Mouse (Mus musculus) hindbrain, embryonic 12.5 days (tissue): ENCODE measurements around the gene Olfr523. TPM values are rescaled to one million over a fixed set of nuclear protein-coding genes. Genes with fewer than 3 reads are reported as not detected.

Experiments
- ATAC-seq: fragments of 200-750 bp; cut with Nextera tagmentation; 2 replicates; pipeline ENCODE4 v1.8.0; 2017; ENCODE audit warnings: moderate TSS enrichment; ENCODE audit not compliant: low FRiP score
- H3K27ac ChIP-seq: fragments of 300-500 bp; sonication (generic); 2 replicates; pipeline ENCODE4 v1.5.1; 2016; ENCODE audit warnings: mild to moderate bottlenecking
- H3K27me3 ChIP-seq: fragments of 300-500 bp; sonication (generic); 2 replicates; pipeline ENCODE4 v1.6.1; 2016; ENCODE audit warnings: mild to moderate bottlenecking
- H3K36me3 ChIP-seq: fragments of 300-500 bp; sonication (generic); 2 replicates; pipeline ENCODE4 v1.6.1; 2016; ENCODE audit warnings: mild to moderate bottlenecking
- H3K4me1 ChIP-seq: fragments of 300-500 bp; sonication (generic); 2 replicates; pipeline ENCODE4 v1.6.1; 2016
- H3K4me2 ChIP-seq: fragments of 300-500 bp; sonication (generic); replicated peaks from 2 replicates; pipeline ENCODE4 v1.6.1; 2016; ENCODE audit warnings: mild to moderate bottlenecking
- H3K4me3 ChIP-seq: fragments of 300-500 bp; sonication (generic); 2 replicates; pipeline ENCODE4 v1.5.1; 2016; ENCODE audit warnings: mild to moderate bottlenecking
- H3K9ac ChIP-seq: fragments of 300-500 bp; sonication (generic); 2 replicates; pipeline ENCODE4 v1.6.1; 2016; ENCODE audit warnings: mild to moderate bottlenecking, moderate library complexity
- H3K9me3 ChIP-seq: fragments of 300-500 bp; sonication (generic); replicated peaks from 2 replicates; pipeline ENCODE4 v1.6.1; 2016; ENCODE audit warnings: mild to moderate bottlenecking
- WGBS: fragments of 180-500 bp; shearing (Covaris S2); methylation state at CpG from one replicate; pipeline ENCODE4 v1.1.7; 2016; 5-methylcytosine and 5-hydroxymethylcytosine counted together
- polyA plus RNA-seq: library from polyadenylated mRNA; unstranded; fragments of >200 nt; fragmentation: Nextera tagmentation; extraction: Ambion mirVana; gene quantifications from 2 replicates; pipeline ENCODE4 v1.2.1, GENCODE M21; 2016

Olfr523 gene
- polyA plus RNA-seq, 1 experiment from 2014 or later = not detected

DNA sequence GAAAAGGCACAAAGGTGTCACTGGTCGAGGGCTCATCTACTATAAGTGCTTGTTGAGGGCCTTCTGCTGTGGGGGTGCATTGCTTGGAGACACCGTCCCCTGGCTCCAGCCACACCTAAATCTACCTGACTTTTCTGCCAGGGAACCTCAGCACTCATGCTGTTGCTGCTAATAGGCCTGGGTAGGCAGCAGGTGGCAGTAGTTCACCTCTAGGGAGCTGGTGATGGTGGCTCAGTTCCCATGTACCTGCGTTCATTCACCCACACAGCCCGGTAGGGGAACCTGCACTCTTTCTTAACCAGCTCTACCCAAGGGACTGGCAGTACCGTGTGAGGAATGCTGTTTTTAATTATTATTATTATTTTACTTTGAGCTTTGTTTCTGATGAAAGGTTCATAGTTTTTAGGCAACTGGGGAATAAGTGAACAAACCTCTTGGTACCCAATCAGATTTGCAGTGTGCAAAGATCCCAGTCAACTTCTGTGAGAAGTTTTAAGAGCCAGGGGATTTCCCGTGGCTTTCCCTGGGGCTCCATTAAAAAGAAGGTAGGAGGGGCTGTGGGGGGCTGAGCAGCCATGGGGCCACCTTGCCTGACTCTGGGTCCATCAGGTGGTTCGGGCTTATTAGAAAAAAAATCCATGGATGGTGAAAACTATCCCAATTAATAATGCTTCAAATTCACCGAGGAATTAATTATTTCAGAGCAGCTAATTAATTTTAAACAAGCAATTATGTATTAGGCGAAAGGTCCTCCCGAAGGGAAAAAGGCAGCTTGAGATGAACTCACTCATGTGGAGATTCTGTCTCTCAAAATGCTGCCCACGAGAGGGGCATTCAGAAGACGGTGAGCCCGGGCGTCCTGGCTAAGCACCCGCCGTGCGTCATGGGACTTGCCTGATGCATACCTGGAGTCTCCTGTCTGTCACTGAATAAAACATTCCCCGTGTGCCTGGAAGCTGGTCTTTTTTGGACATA, 13.9 kb downstream of the Olfr523 start:
- H3K4me3 ChIP-seq = no peak overlapping the region
- no peak overlapping the region for H3K4me2 ChIP-seq
- H3K4me1 ChIP-seq = no peaks in the 10 kb centered on the region
- no peak overlapping the region for H3K9ac ChIP-seq
- 68% methylated on average over 18 of the region's 18 CpGs for WGBS
- H3K27me3 ChIP-seq = no peaks in the 10 kb centered on the region
- no peaks in the 10 kb centered on the region for H3K9me3 ChIP-seq
- H3K36me3 ChIP-seq = no peaks in the 10 kb centered on the region
- no peak for ATAC-seq
- no peak overlapping the region for H3K27ac ChIP-seq

DNA sequence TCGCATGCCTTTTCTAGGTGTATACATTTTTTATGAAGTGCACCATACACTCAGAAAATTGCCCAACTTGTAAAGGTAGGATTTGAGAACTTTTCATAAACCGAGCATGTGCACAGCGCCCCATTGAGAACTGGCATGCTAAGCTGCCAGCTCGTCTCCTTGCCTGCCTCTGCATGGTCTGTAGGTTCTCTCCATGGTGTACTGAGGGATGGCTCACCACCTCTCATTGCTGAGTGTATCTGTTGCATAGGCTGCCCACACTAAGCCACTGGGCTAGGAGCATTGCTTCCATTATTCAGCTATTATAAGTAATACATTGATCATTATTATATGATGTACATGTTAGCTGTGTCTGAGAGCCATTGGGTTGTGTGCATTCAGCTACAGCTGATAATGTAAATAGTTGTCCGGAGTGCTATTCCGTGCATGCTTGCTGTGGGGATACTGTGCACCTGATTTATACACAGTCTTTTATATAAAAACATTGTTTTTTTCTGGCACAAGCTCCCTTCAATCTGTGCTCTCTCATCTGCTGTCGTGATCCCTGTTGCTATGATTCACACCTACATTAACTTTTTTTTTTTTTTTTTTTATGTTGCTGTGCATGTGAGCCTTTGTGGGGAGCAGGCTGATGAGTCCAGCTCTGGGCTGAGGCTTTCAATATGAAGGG, 14.8 kb downstream of the Olfr523 start:
- WGBS = 83% methylated on average over 7 of the region's 7 CpGs
- no peak overlapping the region for H3K4me2 ChIP-seq

DNA sequence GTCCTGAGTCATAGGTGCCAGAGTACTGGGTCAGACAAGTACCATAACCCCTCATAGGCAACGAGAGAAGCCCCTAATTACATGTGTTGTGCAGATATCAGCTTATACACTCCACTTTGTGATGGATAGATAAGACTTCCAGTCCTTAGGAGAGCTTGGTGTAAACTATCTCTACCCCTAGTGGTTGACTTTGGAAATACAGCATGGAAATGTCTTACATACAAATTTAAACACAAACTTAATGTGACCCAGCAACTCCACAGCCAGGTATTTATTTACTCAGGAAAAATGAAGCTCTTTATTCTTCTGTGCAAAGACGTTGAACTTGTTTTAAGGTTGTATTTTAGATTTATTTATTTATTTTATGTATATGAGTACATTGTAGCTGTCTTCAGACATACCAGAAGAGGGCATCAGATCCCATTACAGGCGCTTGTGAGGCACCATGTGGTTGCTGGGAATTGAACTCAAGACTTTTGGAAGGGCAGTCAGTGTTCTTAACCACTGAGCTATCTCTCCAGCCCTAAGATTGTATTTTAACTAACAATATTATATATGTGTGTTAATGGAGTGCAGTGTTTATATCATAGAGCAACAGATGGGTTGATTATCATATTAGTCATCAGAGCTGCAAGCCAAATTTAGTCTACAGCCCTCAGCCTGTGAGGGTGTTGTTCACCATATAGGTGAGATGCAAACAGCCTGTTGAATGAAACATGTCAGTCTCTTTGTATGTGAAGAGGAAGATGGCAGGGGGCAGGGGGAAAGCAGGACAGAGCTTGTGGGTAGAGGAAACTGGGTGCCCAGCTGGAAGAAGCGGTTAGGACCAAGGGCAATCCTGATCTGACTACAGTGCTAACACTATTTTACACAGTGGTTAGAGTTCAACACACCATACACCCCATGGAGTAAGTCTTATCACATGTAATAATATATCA, 15.6 kb downstream of the Olfr523 start:
- 58% methylated on average over 4 of the region's 4 CpGs for WGBS
- no peak for ATAC-seq
- Histone ChIP-seq H3K9me3 (no peaks in the 10 kb centered on the region), H3K27ac (no peak overlapping the region), H3K27me3 (no peaks in the 10 kb centered on the region), H3K36me3 (no peaks in the 10 kb centered on the region), H3K4me1 (no peaks in the 10 kb centered on the region), H3K4me3 (no peak overlapping the region), H3K4me2 (no peak overlapping the region), H3K9ac (no peak overlapping the region)

More for the DNA sequence above, 14.8 kb downstream of the Olfr523 start:
- ATAC-seq = no peak
- H3K9me3 ChIP-seq = no peaks in the 10 kb centered on the region
- H3K4me3 ChIP-seq = no peak overlapping the region
- H3K4me1 ChIP-seq = no peaks in the 10 kb centered on the region
- H3K27ac ChIP-seq = no peak overlapping the region
- H3K27me3 ChIP-seq = no peaks in the 10 kb centered on the region
- H3K9ac ChIP-seq = no peak overlapping the region
- no peaks in the 10 kb centered on the region for H3K36me3 ChIP-seq

DNA sequence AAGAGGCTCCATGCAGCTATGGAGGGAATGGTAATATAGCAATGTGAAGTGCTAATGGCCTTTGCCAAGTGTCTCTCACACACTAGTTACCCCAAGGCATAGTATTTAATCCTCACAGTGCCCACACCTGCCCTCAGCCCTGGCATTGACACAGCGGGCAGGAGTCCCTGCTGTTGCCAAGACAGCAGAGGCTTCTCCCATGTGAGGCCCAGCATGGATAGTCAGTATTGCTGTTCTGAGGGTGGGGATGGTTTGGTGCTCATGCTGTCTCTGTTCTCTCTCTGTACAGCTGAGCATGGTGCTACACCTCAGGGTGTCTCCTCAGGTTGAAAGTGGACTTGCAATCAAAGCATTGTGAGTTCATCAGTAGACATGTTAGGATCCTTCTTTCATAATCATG, 17.4 kb downstream of the Olfr523 start:
- H3K27ac ChIP-seq = no peak overlapping the region
- H3K36me3 ChIP-seq = no peaks in the 10 kb centered on the region
- 82% methylated on average over 1 of the region's 1 CpGs for WGBS

DNA sequence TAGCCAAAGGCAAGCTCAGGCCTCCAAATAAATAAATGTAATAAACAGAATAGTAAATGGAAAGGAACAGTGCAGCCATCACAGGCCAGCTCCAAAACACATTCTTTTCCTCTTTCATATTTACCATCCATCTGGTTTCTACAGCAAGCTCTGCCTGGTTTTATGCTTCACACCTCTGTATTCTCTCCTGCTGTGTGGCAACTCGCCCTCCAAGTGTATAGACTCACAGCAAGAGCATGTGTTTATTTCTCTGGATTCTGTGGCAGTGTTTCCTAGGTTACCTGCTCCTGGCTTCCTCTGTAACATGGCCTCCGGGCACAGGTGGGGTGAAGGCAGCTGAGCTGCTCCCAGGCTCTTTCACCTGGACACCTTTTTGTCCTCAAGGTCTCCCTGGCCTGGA, 19.4 kb downstream of the Olfr523 start:
- no peaks in the 10 kb centered on the region for H3K9me3 ChIP-seq
- no peak overlapping the region for H3K27ac ChIP-seq
- no peak overlapping the region for H3K9ac ChIP-seq
- H3K4me2 ChIP-seq = no peak overlapping the region
- H3K36me3 ChIP-seq = no peaks in the 10 kb centered on the region
- H3K4me1 ChIP-seq = no peaks in the 10 kb centered on the region
- no peak for ATAC-seq
- H3K27me3 ChIP-seq = no peaks in the 10 kb centered on the region
- WGBS = 55% methylated on average over 2 of the region's 2 CpGs
- H3K4me3 ChIP-seq = no peak overlapping the region

More for the DNA sequence above, 17.4 kb downstream of the Olfr523 start:
- no peak overlapping the region for H3K4me2 ChIP-seq
- no peaks in the 10 kb centered on the region for H3K27me3 ChIP-seq
- H3K4me1 ChIP-seq = no peaks in the 10 kb centered on the region
- H3K4me3 ChIP-seq = no peak overlapping the region
- ATAC-seq = no peak
- no peaks in the 10 kb centered on the region for H3K9me3 ChIP-seq
- no peak overlapping the region for H3K9ac ChIP-seq

DNA sequence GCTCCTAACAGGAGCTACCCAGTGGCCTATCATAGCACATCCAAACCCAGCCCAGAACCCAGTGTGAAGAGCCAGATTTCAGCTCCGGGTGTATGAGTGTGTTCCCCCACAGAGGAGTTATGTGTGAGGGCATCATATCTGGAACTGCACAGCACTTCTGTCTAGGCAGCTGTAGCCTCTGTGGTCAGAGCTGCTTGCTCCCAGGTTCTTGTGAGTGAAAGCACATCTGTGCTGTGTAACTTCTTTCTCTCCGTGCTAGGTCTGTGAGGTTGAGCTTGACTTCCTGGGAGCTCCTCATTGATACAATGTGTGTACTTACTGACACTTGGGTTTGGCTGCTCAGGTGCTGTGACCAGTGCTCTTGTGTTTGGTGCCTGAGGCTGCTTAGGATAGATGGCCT, 19.8 kb downstream of the Olfr523 start:
- Histone ChIP-seq H3K27ac (no peak overlapping the region), H3K9ac (no peak overlapping the region), H3K4me2 (no peak overlapping the region), H3K4me3 (no peak overlapping the region), H3K36me3 (no peaks in the 10 kb centered on the region), H3K4me1 (no peaks in the 10 kb centered on the region), H3K9me3 (no peaks in the 10 kb centered on the region), H3K27me3 (no peaks in the 10 kb centered on the region)
- ATAC-seq = no peak
- WGBS = 82% methylated on average over 2 of the region's 2 CpGs

DNA sequence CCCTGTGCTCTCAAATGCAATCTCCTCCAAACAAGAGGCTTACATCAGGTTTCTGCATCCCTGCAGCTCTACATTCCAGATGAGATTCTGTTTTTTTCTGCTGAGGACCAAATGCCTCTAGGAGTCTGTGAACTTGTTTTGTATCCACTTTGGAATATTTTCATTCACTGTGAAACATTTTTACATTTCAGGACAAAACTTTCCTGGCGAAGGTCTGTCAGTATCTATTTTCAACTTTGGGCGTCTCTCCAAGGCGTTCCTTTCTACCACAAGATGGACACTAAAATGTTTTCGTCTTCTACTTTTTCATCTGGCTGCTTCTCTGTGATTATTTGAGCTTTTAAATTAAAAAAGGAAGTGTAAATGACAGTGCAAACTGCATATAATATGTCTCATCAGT, 21.0 kb downstream of the Olfr523 start:
- Histone ChIP-seq H3K9ac (no peak overlapping the region), H3K9me3 (no peaks in the 10 kb centered on the region), H3K4me2 (no peak overlapping the region), H3K27me3 (no peaks in the 10 kb centered on the region), H3K36me3 (no peaks in the 10 kb centered on the region), H3K4me1 (no peaks in the 10 kb centered on the region), H3K27ac (no peak overlapping the region), H3K4me3 (no peak overlapping the region)
- 89% methylated on average over 4 of the region's 4 CpGs for WGBS
- ATAC-seq = no peak

DNA sequence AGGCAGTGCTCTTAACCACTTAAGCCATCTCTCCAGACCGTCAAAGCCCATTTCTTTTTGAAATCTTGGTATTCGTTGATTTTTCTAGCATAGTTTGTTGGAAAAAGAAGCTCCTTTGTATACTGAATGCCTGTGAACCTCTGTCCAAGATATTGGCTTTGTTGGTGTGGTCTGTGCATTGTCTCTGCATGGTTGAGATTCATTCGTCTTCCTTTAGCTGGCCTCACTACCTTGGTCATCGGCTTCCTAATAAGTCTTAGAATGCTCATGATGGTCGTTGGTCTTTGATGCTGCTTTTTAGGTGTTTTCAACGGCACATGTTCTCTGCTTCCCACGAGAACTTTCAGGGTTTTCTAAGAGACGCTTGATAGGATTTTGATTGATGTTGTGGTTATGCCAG, 23.0 kb downstream of the Olfr523 start:
- Histone ChIP-seq H3K9me3 (no peaks in the 10 kb centered on the region), H3K27me3 (no peaks in the 10 kb centered on the region), H3K4me1 (no peaks in the 10 kb centered on the region), H3K4me3 (no peak overlapping the region), H3K27ac (no peak overlapping the region), H3K36me3 (no peaks in the 10 kb centered on the region), H3K9ac (no peak overlapping the region), H3K4me2 (no peak overlapping the region)
- no peak for ATAC-seq
- 78% methylated on average over 8 of the region's 8 CpGs for WGBS

DNA sequence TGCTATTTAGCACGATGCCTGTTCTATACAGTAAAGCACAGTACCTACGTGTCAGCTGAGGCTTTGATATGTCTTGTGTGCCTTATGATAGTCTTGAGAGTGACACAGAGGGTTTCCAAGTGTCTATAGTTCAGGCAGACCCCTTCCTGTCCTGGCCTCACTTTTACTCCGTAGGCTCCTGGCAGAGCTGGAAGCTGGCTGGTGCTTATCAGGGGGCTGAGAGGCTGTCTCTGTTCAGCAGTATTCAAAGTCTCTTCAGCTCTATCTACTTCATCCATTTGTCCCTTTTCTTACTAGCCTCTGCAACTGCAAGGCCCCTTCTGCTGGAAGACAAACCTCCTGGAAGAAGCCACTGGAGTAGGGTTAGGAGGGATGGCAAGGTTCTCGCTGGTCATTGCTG, 28.1 kb downstream of the Olfr523 start:
- Histone ChIP-seq H3K27ac (no peak overlapping the region), H3K36me3 (no peaks in the 10 kb centered on the region), H3K4me3 (no peak overlapping the region), H3K9ac (no peak overlapping the region), H3K27me3 (no peaks in the 10 kb centered on the region), H3K9me3 (no peaks in the 10 kb centered on the region), H3K4me1 (no peaks in the 10 kb centered on the region), H3K4me2 (no peak overlapping the region)
- WGBS = 89% methylated on average over 4 of the region's 4 CpGs
- no peak for ATAC-seq

DNA sequence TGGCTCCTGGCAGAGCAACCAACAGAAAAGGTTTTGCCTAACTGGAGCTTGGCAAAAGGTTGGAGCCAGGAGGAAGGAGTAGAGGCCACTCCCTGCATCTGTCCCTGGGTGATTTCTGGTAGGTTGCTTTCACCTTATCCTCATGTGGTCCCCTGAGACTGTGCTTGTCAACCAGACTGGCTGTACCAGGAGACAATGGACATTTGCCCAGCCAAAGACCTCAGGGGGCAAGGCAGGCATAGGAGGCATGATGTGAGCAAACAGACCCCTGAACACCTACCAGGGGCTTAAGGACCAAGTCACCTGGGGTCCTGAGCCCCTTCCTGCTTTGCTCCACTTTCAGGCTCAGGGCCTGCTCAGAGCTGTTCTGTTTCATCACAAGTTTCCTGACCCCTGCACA, 32.8 kb downstream of the Olfr523 start, which contains the start of gene Olfr524:
Olfr524 (minus strand) TSS at position 101 of the 400 bp plus-strand sequence.
- no peak within 1 kb of the TSS for H3K4me2 ChIP-seq
- no peak within 1 kb of the TSS for H3K4me3 ChIP-seq
- no peaks in the 10 kb centered on the region for H3K36me3 ChIP-seq
- H3K4me1 ChIP-seq = no peaks in the 10 kb centered on the region
- no peaks in the 10 kb centered on the region for H3K9me3 ChIP-seq
- no peak for ATAC-seq
- no peak within 1 kb of the TSS for H3K9ac ChIP-seq
- no peaks in the 10 kb centered on the region for H3K27me3 ChIP-seq
- no peak within 1 kb of the TSS for H3K27ac ChIP-seq

DNA sequence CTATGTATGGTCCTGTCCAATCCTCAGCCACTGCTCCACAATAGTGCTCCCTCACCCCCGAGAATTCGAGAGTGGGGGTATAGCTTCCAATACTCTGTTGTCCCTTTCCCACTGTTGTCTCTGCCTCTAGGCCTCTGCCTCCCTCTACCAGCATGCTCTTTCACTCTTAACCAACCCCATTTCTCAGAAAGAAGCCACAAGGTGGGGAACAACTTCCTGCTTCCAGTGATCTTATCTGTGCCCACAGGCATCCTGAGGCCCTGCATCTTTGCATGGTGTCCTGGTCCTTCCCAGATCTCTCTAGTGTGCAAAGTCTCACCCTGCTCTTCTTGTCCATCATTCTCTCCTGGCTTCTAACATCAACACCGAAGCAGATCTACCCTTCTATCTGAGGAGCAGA, 33.9 kb downstream of the Olfr523 start:
- Histone ChIP-seq H3K4me1 (no peaks in the 10 kb centered on the region), H3K9me3 (no peaks in the 10 kb centered on the region), H3K27me3 (no peaks in the 10 kb centered on the region), H3K27ac (no peak overlapping the region), H3K36me3 (no peaks in the 10 kb centered on the region), H3K4me3 (no peak overlapping the region), H3K4me2 (no peak overlapping the region), H3K9ac (no peak overlapping the region)
- WGBS = 88% methylated on average over 3 of the region's 3 CpGs
- ATAC-seq = no peak

DNA sequence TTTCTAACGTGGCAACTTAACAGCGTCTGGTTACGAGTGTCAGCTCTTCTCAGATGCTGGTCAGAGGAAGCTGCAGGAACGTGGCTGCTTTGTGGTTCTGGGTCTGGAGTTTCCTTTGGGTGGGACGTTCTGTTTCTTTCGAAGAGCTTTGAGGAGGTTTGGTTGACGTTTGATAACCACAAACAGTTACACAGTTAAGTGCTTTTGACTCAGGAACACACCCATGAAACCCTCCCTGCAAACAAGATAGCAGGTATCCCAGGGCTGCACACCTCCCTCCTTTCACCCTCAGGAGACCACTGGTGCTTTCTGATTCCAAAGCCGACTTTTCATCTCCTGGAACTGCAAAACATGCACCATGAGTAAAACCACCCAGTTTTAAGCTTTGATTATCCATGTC, 35.1 kb downstream of the Olfr523 start:
- H3K4me1 ChIP-seq = no peaks in the 10 kb centered on the region
- H3K9me3 ChIP-seq = no peaks in the 10 kb centered on the region
- H3K4me3 ChIP-seq = no peak overlapping the region
- H3K36me3 ChIP-seq = no peaks in the 10 kb centered on the region
- H3K27me3 ChIP-seq = no peaks in the 10 kb centered on the region
- no peak overlapping the region for H3K4me2 ChIP-seq
- H3K27ac ChIP-seq = no peak overlapping the region
- no peak for ATAC-seq
- 81% methylated on average over 8 of the region's 8 CpGs for WGBS
- H3K9ac ChIP-seq = no peak overlapping the region
